Mouse (Mus musculus) liver, adult 2 months (tissue): ENCODE data around the gene Tlr9.

Source experiments
- CTCF ChIP-seq: fragments of 200-500 bp; IDR thresholded peaks from 2 replicates; pipeline ENCODE4 v1.5.1; 2011; ENCODE audit warnings: low read depth, low read length, control low read depth
- POLR2A ChIP-seq: fragments of 200-500 bp; IDR thresholded peaks from 2 replicates; pipeline ENCODE4 v1.6.1; 2011; ENCODE audit warnings: low read length, control low read depth; ENCODE audit not compliant: insufficient read depth; ENCODE audit errors: extremely low read depth

DNA sequence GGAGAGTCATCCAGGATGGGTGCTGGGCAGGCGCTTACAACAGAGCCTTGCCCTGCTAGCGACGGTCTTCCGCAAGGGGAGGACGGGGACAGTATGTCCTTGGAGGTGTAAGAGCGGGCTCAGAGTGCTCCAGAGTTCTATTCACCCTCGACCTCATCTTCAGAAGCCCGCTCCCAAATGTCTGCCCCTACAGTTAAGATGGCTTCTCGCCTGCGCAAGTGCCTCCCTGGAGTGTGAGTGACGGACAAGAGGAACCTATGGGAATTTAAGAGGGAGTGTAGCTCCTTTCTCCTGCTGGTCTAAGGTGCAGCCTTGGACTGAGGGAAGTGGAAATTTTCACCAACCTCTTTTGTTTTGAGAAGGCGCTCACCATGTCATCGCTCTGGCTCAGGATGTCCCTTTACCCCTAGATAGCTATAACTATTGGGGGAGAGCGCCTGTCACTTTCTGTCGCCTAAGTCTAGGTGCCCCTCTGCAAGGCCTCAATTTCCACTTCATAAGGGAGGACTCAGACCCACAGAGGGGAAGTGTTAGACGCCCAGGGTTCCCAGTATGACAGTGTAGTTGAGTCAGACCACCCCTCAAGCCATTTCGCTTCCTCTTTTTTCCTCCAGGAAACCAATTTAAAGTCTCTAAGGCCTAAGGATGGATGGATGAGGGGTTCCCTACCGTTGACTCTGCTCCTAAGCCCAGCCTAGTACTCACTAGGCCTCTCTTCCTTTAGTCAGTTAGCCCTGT lies 22.7 kb upstream of the Tlr9 start, which contains the start of gene Ppm1m:
- no peak for TF ChIP-seq CTCF
- no peak for TF ChIP-seq POLR2A
